Mouse (Mus musculus) cerebellum, adult 2 months (tissue): ENCODE data around the gene Gigyf2.

Experiments
- CTCF ChIP-seq: fragments of 200-500 bp; IDR thresholded peaks from 2 replicates; pipeline ENCODE4 v1.5.1; 2011; ENCODE audit warnings: low read depth, mild to moderate bottlenecking, control low read depth, low read length, moderate library complexity, borderline replicate concordance; ENCODE audit not compliant: insufficient read depth
- POLR2A ChIP-seq: fragments of 200-500 bp; IDR thresholded peaks from 2 replicates; pipeline ENCODE4 v1.6.1; 2011; ENCODE audit warnings: low read length, control low read depth, borderline replicate concordance; ENCODE audit not compliant: insufficient read depth

DNA sequence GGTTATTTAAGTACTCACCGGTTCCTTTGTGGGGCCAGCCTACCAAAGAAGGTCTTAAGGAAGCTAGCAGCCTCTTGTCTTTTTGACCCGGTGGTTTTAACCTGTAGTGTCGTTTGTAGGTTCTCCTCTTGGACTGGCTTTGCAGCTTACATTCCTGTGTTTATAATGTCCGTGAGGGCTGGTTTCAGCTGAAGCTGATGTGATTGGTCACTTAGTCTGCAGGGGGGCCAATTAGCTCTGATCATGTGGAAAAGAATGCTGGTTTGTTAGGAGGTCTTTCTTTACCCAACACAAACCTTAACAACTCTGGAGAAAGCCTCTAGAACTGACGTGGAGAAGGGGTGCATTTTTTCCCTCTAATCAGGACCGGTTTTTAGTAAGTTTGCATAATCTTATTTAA, 67.8 kb downstream of the Gigyf2 start, which contains the start of gene Kcnj13:
- no peak for TF ChIP-seq CTCF
- no peak for TF ChIP-seq POLR2A
